Mouse (Mus musculus) embryo, embryonic 10.5 days (tissue): ENCODE measurements at regions not wholly inside any gene's neighbourhood (a gene's known extent, or its start where the extent isn't known, plus 50 kb on each side); places are given as distances from the start of the nearest gene placed in this dataset.

Experiments
- DNase-seq: peaks from one replicate; pipeline ENCODE4 v3.0.0-alpha.2; 2015; ENCODE audit warnings: low spot score

DNA sequence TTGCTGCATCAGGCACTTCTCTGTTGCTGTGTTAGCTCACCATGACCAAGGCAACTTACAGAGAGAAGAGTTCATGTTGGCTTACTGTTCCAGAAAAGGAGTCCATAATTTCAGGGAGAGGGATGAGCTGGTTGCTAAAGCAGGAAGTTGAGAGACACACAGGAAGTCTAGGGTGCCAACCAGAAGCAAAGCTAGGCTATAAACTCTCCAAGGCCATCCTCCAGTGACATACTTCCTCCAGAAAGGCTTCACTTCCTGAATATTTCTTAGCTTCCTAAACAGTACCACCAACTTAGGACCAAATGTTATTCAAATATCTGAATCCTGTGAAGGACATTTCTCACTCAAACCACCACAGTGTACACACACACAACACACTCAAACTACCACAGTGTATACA is 2010.6 kb downstream of the A830018L16Rik start:
- DNase-seq: no peak

DNA sequence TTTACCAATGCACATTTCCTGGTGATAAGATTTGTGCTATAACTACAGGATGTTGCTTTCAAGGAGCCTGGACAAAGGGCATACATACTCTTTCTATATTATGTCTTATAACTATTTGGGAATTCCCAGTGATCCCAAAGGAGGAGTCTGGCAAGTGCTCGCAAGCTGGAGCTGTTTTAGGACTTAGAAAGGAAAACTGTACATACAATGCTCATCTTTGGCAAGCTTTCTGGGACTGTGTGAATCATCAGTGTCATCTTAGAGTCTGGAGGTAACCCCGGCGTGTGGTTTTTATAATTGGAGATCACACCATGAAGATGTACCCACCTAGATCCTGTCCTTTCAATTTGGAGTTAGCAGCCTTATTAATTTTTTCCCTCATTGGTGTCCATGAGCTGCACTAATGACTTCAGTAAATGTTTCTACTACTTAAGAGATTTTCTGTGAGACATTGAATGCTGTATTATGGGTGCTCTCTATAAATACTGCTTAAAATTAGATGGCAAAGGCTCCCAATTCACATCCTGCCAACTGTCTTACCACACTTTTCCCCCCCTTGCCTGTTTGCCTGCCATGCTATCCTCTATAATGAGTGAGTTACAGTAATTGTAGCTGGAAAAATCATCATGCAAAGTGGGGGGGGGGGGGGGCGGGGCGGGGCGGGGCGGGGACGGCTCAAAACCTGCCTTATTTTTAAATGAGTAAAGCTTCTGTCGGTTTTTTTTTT is 2011.9 kb downstream of the A830018L16Rik start:
- DNase-seq: no peak

DNA sequence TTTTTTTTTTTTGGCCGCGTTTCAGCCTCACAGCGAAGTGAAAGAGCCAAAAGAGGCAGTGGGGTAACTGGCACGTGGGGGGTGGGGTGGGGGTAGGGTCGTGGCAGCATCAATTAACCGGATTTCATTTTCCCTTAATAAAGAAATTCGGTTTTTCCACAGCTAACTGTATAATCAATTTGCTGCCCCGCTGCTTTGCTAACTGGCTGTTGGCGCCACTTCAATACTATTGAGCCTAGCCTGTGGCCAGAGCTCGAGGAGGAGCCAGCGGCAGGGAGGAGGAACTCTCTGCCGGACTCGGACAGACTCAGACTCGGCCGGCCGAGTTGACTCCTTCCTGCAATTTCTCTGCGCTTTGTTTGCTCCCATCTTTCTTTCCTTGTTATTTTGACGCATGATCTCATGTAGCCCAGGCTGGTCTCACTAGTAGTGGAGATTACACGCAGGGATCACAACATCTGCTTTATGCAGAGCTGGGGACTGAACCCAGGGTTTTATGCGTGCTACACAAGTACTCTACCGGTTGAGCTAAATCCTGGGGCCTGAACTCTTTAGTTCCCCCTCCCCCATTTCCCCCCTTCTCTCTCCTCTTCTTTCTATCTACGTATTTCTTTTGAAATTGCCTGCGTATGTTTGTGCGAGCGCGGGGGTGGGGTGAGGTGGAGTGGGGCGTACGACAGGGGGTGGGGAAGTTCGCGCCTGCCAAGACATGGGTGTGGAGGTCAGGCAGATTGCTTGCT is 2012.6 kb downstream of the A830018L16Rik start:
- peak; percentile 82 for DNase-seq

DNA sequence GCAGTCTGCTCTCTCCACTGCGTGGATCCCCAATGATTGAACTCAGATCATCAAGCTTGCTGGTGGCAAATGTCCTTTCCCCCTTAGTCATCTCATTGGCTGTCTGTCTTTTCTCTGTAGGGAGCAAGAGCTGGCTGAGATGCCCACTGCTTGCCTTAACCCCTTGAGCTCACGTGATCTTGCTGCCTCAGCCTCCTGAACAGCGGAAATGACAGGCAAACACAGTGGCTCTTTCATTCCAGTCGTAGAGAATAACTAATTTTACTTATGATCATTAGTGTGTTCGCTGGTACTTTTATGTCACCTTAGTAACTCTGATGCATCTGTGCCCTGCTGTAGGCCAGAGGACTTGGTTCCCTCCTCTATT is 2013.1 kb downstream of the A830018L16Rik start:
- no peak for DNase-seq

DNA sequence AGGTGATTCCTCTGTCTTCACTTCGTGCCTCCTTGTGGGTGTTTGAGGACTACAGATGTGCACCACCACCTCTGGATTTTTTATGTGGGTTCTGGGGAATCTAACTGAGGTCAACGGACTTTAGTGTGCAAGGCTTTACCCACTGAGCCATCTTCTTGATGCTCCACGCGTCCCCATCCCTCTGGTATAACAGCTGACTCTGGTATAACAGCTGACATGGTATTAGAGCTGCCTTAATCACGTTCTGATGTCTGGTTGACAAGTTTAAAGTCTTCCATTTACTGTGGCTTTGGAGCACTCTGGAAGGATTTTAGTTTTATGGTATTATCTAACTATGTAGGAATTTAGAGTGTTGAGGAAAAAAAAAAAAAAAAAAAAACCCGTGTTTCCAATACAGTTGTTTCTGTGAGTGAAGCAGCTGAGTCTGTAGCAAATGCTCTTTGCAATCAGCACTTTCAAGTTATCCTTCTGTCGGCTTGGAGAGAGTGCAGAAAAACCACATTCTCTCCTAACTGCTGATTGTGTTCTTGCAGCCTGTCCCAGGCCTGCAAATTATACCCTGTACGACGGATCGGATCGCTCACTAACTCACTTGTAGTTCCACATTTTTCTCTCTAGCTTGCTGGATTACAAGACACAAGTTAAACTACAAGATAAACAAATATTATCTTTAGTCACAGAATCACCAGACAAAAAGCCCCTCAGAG is 2013.7 kb downstream of the A830018L16Rik start:
- no peak for DNase-seq

DNA sequence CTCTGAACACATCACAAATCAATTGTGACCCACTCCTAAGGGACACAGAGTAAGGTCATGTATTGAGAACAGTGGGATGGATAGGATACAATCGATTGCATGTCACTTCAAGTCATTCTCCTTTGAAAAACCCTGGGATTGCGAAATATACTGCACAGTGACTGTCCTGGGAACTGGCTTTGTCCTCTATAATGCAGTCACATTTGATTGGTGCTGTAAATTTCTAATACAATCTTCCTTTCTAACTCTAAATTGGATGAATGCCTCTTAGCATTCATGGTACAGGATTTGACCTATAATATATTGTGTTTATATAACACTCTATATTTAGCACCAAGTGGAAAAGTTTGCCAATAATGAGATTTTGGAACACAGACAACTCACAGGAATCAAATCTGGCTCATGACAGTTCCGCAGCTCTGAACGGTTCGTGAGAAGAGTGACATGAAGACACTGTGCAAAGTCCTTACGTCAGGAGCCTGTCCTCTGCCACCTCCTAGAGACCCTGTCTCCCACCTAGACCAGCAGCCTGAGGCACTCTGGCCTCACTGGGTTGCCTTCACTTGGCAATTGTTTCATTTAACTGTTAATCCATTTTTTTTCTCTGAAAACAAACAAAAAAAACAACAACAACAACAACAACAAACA is 2024.0 kb downstream of the A830018L16Rik start:
- DNase-seq: no peak

DNA sequence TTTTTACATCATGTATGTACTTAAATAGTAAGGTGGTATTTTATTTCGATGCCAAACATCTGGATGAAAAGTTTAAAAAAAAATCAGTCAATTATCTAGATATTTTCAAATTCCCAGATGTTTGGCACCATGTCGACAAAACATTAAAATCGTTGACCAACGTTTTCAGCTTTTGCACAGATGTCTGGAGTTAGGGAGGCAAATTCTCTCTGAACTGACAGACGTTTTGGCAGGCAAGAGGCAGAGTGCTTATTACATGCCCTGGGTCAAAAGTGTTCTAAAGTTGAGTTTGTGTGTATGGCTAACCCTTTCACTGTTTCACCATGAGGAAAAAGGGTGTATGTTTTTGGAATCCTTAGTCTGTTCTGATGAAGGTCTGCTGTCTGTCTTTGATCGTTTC is 2028.5 kb downstream of the A830018L16Rik start:
- DNase-seq: no peak

DNA sequence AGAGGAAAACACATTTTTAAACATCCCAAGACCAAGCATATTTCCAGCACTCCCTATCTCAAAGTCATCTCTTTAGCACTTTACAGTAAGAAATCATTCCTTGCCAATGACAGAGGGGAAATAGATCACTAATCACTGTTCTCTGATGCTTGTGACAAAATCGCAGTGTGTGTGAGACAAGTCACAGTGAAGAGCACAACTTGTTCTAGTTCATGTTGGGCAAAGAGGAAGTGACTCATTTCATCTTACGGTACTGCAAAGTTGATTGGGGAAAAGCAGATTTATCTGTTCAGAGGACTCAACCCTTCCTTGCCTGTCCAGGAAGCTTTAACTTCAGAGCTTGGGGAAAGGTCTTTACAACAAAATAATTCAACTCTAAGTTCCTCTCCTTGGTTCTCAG is 2040.6 kb downstream of the A830018L16Rik start:
- DNase-seq: no peak

DNA sequence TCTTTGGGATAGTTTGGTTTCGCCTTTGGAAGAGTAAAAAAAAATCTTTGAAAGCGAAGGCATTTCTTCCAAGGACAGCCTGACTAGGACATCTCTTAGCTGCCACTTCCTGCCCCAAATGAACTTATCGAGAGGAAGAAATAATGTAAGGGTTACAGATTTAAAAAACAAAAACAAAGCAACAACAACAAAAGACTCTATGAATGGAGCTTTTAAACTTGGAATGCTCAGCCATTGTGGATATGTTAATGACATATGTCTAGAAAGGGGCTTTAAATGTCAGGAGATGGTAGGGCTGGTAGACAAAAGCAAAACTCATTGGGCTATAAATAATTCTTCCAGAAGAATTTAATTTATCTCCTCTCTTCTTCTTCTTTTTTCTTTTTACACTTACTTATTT is 2041.7 kb downstream of the A830018L16Rik start:
- no peak for DNase-seq

DNA sequence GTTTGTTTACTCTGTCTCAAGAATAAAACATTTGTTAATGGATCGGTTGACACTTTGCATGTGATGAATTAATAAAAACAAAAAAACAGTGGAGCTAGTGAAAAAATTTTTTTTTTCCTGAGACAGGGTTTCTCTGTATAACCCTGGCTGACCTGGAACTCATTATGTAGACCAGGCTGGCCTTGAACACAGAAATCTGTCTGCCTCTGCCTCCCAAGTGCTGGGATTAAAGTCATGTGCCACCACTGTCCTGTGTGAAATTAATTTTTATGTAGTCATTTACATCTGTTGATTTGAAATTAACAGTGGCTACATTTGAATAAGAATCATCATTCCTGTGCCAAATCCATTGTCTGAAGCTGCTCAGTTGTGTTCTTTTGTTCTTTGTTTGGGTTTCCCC is 2050.4 kb downstream of the A830018L16Rik start:
- DNase-seq: no peak

DNA sequence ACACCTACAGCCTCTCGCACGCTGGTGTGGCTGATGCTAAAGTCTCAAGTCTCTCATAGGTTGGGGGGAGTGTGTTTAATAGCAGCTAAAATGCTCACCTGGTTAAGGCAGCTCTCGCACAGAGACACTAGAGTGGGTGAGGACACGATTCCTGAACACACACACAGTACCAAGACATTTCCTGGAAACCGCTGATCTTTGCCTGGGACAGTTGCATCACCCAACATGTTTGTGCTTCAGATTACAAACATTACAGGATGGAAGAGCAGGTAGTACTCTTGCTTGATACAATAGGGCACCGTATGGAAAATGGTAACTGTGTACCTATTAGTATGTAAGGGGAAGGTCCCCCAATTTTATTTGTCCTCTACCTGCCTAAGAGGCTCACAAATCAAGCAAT is 2053.3 kb downstream of the A830018L16Rik start:
- no peak for DNase-seq

DNA sequence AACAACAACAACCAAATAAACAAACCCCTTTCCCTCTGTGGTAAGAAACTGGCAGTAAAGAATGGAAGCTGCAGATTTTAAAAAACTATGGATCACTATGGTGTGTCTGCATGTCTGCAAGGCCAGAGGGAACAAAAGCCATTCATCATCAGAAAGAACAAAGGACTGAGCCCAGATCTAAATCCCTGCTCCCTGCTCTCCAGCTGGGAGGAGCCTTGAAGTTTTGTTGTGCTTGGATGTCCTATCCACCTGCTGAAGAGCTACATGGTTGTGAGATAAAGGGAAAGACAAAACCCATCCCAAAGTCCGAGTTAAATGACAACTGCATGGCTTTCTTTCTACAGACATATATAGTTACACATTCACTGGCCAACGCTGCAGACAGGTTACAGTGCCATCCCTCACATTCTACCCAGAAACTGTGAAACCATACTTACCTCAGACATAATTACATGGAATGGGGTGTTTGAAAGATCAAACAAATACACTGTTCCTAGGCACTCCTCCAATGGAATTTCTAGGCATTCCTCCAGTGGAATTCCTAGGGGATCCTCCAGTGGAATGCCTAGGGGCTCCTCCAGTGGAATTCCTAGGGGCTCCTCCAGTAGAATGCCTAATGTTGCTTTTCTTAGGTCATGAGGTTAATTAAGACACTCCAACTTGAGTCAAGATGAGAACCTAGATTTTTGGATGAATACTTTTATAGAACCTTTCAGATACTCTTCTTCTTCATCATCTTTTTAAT is 2054.2 kb downstream of the A830018L16Rik start:
- peak; percentile 25 for DNase-seq

DNA sequence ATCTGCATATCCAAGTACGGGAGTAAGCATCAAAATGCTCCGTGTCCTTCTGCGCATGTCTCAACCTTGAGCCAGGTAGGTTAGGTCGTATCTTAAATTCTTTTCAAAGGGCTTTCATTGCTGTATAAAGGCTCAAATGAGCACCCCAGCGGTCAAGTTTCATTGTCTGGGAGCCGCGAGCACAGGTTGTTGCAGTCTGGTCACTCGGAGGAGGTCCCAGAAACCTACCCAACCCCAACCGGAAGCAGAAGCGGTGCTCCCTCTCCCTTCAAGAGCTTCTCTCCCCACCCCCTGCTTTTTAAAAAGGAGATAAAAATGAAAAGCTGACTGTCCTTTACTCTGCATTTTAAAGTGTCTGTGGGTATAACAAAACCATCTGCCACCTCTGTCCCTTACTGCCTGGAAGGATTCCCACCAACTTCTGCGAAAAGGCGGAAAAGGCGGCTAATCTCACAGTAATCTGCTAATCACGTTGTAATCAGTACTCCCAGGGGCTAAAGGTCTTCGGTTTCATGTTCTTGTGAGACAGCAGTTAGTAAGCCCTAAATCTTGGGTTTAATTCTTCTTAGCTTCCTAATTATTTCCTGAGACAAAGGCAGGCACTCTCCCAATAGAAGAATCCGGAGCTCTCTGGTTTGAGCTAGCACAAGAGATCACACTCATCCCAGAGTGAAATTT is 2081.0 kb downstream of the A830018L16Rik start:
- peak; percentile 34 for DNase-seq

DNA sequence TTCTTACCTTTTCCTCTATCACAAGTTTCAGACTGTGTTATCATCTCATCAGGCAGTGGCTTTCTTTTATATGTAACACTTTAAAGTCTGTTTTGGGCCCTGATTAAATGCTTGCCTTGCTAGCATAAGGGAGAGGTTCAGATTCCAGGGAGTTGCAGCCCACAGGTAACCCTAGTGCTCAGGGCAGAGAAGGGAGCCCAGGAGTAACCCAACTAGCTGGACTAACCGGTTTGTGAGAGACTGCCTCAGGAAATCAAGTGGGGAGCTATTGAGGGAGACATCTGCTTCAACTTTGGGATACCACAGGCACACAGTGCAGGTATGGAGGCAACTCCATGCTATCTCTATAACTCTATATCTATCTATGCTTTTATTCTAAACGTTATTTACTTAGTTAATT is 2082.5 kb downstream of the A830018L16Rik start:
- DNase-seq: no peak

DNA sequence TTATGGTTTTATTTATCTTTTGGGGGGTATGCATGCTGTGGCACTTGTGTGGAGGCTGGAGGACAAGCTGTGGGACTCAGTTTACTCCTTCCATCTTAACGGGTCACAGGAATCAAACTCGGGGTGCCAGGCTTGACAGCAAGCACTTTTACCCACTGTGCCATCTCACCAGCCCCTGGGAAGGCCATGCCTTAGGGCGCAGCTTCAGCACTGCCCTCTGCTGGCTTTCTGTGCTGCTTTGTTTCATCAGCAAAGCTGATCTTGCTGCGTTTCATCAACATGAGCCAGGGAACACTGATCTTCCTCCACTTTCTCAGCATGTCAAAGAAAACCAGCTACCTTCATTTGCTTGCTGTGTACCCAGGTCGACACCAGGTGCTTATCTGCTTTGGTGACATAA is 2086.6 kb downstream of the A830018L16Rik start:
- DNase-seq: peak; percentile 63

DNA sequence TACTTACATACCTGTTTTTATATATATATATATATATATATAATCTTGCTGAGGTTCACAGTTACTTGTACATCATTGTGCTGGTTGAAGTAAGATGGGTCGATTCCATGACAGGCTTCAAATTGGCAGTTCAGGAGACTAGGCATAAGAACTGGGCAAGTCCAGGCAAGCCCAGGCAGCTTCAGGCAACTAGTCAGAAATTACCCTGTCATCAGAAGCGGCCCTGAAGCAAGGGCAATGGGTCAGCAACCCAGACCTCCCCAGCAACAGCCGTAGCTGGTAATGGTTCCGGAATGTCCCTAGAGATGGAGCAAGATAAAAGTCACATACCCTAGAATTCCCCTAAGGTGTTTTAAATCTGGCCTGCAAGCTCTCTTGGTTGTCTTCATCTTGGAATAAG is 2088.0 kb downstream of the A830018L16Rik start:
- no peak for DNase-seq

DNA sequence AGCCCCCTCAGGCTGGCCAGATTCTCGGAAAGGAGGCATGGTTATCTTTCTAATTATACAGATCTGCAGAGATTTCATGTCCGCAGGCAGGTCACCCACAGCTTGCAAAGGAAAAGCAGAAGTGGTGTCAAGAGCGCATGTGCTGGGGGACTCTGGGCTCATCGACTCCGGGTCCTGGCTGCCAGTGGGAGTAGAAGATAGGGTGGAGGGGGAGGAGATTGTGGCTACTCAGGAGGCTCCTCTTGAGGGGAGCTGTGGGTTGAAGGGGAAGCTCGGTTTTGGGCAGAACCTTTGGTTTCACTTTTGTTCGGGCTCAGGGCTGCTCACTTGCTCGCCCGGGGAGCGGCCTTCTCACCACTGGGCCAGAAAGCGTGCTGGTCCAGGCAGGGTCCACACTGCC is 2099.9 kb downstream of the A830018L16Rik start:
- no peak for DNase-seq
